Mouse (Mus musculus) frontal cortex, postnatal 10 days (tissue): ENCODE measurements at regions not wholly inside any gene's neighbourhood (a gene's known extent, or its start where the extent isn't known, plus 50 kb on each side); places are given as distances from the start of the nearest gene placed in this dataset.
A peak's percentile ranks its signal among the peaks of the same experiment; 100 is the strongest.

Experiments
- DNase-seq, 2 experiments: peaks; one replicate each; pipeline ENCODE4 v3.0.0; 2022; ENCODE audit warnings: low spot score in 2 of 2, mixed read lengths in 1 of 2

- no peak for DNase-seq
Measured at GRCm38 (mm10) chr1:189991089-189991488, 68.9 kb upstream of the Smyd2 start.

- DNase-seq: no peak
Measured at GRCm38 (mm10) chr1:189990046-189990622, 68.0 kb upstream of the Smyd2 start.

DNA sequence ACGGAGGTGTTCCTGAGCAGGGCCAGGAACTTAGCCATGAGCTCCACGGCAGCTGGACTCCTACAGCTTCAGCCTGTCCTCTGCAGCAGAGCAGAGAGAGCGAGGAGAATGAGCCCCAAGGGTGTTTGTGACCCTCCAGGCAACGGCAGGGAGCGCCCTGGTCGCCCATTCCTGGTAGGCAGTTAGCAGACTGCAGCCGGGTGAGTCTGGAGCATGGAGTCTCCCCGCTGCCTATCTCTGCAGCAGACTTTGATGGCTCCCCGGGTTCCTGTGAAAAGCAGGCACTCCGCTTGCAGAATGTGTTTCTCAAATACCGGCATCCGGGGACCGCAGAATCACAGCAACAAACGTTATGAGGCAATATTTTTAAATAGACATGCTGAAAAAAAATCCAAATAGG is 67.2 kb upstream of the Smyd2 start:
- DNase-seq: no peak

GRCm38 (mm10) chr1:189988864-189989263 is 66.7 kb upstream of the Smyd2 start:
- no peak for DNase-seq

DNA sequence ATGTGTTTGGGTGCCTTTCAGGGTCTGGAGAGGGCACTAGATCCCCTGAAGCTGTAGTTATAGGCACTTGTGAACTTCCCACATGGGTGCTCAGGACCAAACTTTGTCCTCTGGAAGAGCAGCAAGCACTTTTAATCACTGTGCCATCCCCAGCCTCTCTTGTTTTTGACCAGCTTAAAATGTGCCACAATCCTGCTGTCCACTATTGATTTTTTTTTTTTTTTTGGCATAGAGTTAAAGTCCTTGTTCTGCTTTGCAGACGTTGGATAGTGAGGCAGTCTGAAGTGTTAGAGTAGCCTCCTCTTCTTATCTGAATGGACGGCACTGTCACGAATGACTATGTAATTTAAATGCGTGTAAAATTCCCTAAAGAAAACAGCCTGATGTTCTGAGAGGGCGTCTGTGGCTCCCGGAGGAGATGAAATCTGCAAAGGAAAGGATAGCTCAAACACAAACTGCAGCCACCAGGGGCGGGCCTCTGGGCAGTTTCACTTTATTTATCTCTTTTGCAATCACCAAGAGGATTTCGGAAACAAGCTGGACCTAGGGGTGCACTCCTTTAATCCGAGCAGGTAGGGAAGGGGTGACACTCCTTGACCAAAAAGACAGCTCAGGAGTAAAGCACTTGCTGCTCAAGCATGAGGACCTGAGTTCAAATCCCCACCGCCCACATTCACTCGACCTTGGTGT is 63.5 kb upstream of the Smyd2 start:
- DNase-seq: no peak

GRCm38 (mm10) chr1:189978244-189978643 is 56.1 kb upstream of the Smyd2 start:
- no peak for DNase-seq

DNA sequence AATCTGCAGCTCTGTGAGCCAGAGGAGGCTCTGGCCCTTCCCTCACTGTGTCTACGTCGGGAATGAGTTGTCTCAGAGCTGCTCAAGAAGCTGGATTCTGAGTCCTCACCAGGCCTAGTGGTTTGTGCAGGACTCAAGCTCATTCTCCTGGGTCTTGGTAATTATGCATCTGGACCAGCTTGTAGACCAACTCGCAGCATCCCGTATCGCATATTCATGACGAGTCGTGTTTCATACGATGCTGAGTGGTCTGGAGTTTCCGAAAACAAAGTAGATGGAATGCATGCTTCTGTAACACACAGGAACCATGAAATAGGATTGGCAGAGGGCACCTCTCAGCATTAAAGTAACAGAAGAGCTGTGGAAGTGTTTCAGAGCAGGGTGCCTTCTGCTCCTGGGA is 53.5 kb upstream of the Smyd2 start:
- DNase-seq: no peak

GRCm38 (mm10) chr1:189972790-189973406 is 50.7 kb upstream of the Smyd2 start:
- peak; percentile 55 to 81 for DNase-seq
